Mouse (Mus musculus) spleen, postnatal 10 days (tissue): ENCODE data around the gene Zscan12.
"Not testable (repeated sequence)": the region's sequence is repeated elsewhere in the genome, so short reads cannot be mapped to it uniquely, and the experiment has no call there.

ENCODE experiments used
- DNase-seq, 2 experiments: peaks; one replicate each; pipeline ENCODE4 v3.0.0; 2021 to 2022; ENCODE audit warnings: low spot score in 2 of 2

Gene Zscan12

GRCm38 (mm10) chr13:21362621-21363248 lies at the start of gene Zscan12:
Zscan12 (plus strand) TSS chr13:21362820.
- peak; percentile 60 to 80 for DNase-seq

DNA sequence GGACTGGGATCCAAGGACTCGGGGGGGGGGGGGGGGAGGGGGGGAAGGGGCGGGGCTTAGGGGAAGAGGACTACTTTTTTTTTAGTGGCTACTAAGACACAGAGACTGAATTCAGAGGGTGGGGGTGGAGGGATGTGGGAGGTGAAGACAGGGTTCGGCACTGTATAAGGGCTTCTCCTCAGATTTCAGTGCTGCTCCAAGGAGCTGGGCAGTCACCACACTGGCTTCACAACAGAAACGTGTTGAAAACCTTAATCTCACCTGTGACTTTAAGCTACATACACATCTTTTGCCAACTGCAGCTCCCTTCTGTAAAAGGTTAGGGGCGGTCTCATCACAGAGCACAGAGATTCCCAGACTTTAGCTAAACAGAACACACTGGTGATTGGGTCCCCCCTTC lies 49.8 kb upstream of the Zscan12 start:
- no peak for DNase-seq

DNA sequence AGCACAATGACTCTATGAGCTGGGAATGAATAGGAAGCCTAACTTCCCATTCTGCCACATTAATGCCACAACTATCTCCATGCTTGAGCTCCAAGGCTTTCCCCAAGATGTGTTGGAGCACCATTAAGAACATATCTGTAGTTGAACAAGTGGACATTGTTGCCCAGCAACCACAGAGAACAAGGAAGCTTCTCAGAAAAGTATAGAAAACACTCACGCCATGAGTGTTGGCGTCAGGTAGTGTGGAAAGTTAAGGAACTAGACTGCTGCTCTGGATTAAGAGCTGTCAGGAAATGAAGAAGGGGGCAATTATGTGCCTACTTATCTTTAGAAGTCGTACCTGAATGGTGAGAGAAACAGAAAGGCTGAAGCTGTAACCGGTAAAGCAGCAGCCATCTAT lies 48.7 kb upstream of the Zscan12 start:
- no peak for DNase-seq

GRCm38 (mm10) chr13:21320262-21320661 lies 42.4 kb upstream of the Zscan12 start:
- no peak for DNase-seq

- DNase-seq: no peak
Observed at GRCm38 (mm10) chr13:21321890-21322494, 40.6 kb upstream of the Zscan12 start.

DNA sequence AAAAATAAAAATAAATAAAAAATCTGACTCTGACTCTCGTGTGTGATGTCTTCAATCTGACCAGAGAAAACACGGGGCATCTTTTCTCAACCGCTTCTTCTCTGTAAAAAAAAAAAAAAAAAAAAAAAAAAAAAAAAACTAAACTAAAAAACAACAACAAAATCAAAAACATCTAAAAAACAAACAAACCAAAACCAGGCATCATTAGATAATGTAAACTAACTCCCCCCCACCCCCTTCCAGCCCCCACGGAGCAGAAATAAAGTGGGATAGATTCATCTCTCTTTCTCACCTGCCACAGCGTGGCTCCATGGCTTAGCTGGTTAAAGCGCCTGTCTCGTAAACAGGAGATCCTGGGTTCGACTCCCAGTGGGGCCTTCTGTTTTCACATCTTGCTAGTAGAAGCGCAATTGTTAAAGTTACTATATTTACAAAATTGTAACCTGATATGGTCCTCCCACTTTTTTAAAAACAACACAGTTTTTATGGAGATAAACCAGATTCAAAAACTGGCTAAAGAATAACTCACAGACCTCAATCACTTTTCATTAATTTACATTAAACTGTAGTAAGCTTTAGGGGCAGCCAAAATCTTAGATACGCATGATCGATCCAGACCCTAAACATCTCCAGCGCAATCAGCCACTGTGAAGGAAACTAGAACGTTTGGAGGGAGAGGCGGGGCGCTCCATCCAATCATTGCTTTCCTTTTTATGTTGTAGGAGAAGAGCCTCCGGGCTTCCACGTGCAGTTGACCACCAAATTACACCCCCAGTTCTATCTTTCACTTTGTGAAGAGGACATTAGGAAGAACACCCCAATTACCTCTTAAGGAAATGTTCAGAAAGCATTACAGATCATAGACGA lies 39.9 kb upstream of the Zscan12 start:
- DNase-seq: no peak

GRCm38 (mm10) chr13:21323405-21323804 lies 39.2 kb upstream of the Zscan12 start:
- no peak for DNase-seq

GRCm38 (mm10) chr13:21326191-21326590 lies 36.4 kb upstream of the Zscan12 start:
- DNase-seq: no peak

DNA sequence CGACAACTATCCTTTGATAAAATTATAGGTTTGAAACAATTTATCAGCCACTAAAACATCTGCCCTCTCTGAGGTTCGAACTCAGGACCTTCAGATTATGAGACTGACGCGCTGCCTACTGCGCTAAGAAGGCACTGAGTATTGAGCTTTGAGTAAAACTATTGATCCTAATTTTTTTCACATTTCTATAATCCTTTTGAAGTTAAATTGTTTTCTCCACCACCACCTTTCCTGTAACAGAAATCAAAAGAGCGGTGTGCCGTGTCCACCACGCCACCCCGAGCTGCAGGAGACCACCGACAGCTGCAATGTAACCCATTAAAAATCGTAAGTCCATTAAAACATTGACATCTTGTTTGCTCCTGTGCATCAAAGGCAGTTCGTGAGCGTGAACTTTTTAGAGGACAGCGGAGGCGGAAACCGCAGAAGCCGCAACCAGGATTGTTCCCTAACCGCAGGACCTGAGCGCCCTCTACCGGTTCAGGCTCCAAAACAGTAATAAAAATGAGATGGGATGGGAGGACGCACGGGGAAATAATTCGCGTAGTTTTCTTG lies 35.9 kb upstream of the Zscan12 start:
- DNase-seq: peak; percentile 36 to 72

- no peak for DNase-seq
Observed at GRCm38 (mm10) chr13:21327424-21327823, 35.2 kb upstream of the Zscan12 start.

GRCm38 (mm10) chr13:21346610-21347009 lies 16.0 kb upstream of the Zscan12 start, which contains the start of gene Olfr1367:
Olfr1367 (plus strand) TSS chr13:21346910.
- DNase-seq: no peak

DNA sequence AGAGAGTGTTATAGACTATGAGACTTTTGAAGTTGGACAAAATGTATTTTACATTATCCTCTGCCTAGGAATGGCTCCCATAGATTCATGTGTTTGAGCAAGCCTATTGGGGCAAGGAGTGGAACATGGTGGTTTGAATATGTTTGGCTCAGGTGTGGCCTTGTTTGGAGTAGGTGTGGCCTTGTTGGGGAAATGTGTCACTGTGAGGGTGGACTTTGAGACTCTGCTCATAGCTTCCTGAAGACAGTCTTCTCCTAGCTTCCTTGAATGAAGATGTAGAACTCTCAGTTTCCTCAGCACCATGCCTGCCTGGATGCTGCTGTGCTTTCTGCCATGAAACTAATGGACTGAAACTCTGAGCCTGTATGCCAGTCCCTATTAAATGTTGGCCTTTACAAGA lies 12.0 kb upstream of the Zscan12 start:
- no peak for DNase-seq

GRCm38 (mm10) chr13:21363719-21364118 lies 1.1 kb downstream of the Zscan12 start:
- DNase-seq: no peak

DNA sequence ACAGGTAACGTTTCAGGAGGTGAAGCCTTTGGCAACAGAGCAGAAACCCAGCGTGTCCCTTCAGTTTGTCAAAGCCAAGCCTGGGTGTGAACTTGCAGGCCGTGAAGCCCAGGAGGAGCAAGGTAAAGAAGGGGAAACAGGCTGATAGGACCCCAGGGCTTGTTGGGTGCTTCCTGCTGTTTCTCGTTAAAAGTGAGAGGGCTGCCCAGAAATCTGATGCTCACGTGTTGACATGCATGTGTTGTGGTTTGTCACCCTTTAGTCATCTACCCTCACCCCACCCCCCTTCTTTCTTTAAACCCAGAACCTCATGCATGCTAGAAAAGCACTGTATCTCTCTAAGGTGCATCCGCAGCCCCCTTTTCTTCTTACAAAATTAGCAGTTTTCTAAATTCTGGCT lies 4.0 kb downstream of the Zscan12 start:
- no peak for DNase-seq

- DNase-seq: no peak
Observed at GRCm38 (mm10) chr13:21372700-21373099, 10.1 kb downstream of the Zscan12 start.

DNA sequence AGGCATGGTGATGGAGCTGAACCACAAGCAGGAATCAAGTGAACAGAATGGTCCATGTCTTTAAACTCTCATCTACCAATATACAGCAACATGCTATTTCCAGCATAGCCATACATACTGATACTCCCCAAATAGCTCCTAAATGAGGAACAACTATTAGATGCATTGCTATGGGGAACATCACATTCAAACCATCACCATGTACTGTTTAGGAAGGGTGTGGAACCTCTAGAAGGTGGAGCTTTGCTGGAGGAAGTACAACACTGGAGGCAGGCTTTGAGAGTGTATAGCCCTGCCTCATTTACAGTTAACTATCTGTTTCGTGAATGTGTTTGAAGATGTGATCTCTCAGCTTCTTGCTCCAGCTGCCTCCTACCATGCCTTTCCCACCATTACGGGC lies 15.2 kb downstream of the Zscan12 start:
- no peak for DNase-seq

GRCm38 (mm10) chr13:21395211-21395610 lies 32.6 kb downstream of the Zscan12 start:
- DNase-seq: no peak

GRCm38 (mm10) chr13:21395623-21396022 lies 33.0 kb downstream of the Zscan12 start:
- no peak for DNase-seq

GRCm38 (mm10) chr13:21396048-21396447 lies 33.4 kb downstream of the Zscan12 start:
- not testable (repeated sequence) for DNase-seq

DNA sequence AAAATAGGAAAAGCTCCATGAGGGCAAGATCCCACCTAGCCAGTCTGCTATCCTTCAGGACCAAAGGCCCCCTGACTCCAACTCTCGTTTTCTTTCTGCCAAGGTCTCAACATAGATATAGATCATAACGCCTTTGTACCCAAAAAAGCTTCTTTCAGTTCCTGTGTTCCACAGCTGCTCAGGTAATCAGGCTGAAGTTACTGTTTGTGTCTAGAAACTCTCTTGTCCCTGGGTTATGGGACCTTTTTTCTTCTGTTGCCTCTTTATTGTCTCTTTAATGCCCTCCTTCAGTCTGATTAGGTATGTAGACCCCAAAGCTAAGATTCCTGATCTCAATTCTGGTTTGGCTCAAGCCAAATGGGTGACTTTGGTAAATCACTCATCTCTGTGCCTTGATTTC lies 34.9 kb downstream of the Zscan12 start:
- no peak for DNase-seq

DNA sequence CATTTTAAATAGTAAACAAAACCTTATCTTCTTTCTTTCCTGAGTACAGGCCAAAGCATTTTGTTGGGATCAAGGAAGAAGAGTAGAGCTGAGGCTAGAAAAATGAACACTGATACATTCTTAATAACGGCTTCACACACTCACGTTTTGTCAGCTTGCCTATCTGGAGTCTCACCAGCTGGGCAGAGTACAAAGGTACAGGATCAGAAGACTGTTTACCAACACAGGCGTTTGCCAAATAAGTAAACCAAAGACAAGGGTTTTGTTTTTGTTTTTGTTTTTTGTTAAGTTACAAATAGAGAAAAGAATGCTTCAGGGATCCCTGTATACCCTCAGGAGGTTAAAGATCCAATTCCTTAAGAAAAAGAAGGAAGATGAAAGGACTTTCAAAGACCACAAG lies 38.5 kb downstream of the Zscan12 start:
- no peak for DNase-seq

- no peak for DNase-seq
Observed at GRCm38 (mm10) chr13:21401636-21402286, 39.1 kb downstream of the Zscan12 start.
